Mouse (Mus musculus) heart, adult 2 months (tissue): ENCODE measurements around the gene P2ry14.

Source experiments
- CTCF ChIP-seq: fragments of 200-600 bp; IDR thresholded peaks from 2 replicates; pipeline ENCODE4 v1.8.1; 2022; ENCODE audit warnings: antibody characterized with exemption, mild to moderate bottlenecking, moderate library complexity
- EP300 ChIP-seq: fragments of 200-500 bp; IDR thresholded peaks from 2 replicates; pipeline ENCODE4 v1.6.1; 2011; ENCODE audit warnings: low read depth, low read length, control low read depth; ENCODE audit not compliant: insufficient read depth
- POLR2A ChIP-seq: fragments of 200-500 bp; IDR thresholded peaks from 2 replicates; pipeline ENCODE4 v1.6.1; 2011; ENCODE audit warnings: mild to moderate bottlenecking, low read depth, low read length, control low read depth; ENCODE audit not compliant: insufficient read depth

DNA sequence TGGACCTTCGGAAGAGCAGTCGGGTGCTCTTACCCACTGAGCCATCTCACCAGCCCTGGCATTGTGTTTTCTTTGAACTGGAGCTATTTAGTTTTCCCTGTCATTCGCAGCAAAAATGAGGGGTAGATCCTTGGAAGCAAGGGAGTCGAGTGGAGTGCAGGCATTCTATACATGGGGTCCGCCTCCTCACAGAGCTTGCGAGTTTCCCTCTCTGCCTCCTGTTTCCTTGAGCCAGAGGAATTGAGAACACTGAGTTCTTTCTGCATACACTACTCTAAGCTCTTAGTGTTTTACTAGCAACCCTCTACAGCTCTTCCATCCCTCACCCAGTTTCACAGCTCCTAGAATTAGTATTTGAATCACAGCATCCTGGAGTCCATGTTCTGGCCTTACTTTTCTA, 2.0 kb upstream of the P2ry14 start:
- no peak for TF ChIP-seq CTCF
- TF ChIP-seq POLR2A = no peak
- no peak for TF ChIP-seq EP300
